Mouse (Mus musculus) kidney, adult 2 months (tissue): ENCODE results near the gene Utp6. TPM values are rescaled to one million over a fixed set of nuclear protein-coding genes. Genes with fewer than 3 reads are reported as not detected.

Source experiments
- DNase-seq: peaks from one replicate; pipeline ENCODE4 v3.0.0; 2021
- H3K27ac ChIP-seq: fragments of 200-500 bp; 2 replicates; pipeline ENCODE4 v1.5.1; 2012; ENCODE audit warnings: low read depth, low read length, control low read depth, inconsistent platforms; ENCODE audit not compliant: insufficient read depth
- H3K27me3 ChIP-seq: fragments of 200-500 bp; replicated peaks from 2 replicates; pipeline ENCODE4 v1.6.1; 2012; ENCODE audit warnings: mild to moderate bottlenecking, moderate library complexity, low read length, inconsistent platforms; ENCODE audit not compliant: control insufficient read depth, insufficient read depth
- H3K36me3 ChIP-seq: fragments of 200-500 bp; 2 replicates; pipeline ENCODE4 v1.6.1; 2012; ENCODE audit warnings: mild to moderate bottlenecking, moderate library complexity, low read length, inconsistent platforms; ENCODE audit not compliant: control insufficient read depth, insufficient read depth
- H3K4me1 ChIP-seq: fragments of 200-500 bp; 2 replicates; pipeline ENCODE4 v1.6.1; 2011; ENCODE audit warnings: low read length; ENCODE audit not compliant: control insufficient read depth, insufficient read depth
- H3K4me3 ChIP-seq: fragments of 200-500 bp; 2 replicates; pipeline ENCODE4 v1.5.1; 2011; ENCODE audit warnings: mild to moderate bottlenecking, low read depth, low read length, control low read depth; ENCODE audit not compliant: insufficient read depth
- CTCF ChIP-seq: fragments of 200-500 bp; conservative IDR thresholded peaks from 2 replicates; pipeline ENCODE4 v1.5.1; 2011; ENCODE audit warnings: low read depth, mild to moderate bottlenecking, control low read depth, low read length, moderate library complexity, mixed read lengths; ENCODE audit not compliant: insufficient read depth, insufficient read length
- POLR2A ChIP-seq: fragments of 200-500 bp; IDR thresholded peaks from one replicate; pipeline ENCODE4 v1.6.1; 2011; ENCODE audit warnings: low read depth, low read length, control low read depth
- WGBS: fragments of 180-500 bp; shearing (Covaris S2); methylation state at CpG from one replicate; pipeline ENCODE4 v1.1.7; 2018; 5-methylcytosine and 5-hydroxymethylcytosine counted together
- polyA plus RNA-seq: library from polyadenylated mRNA; depleted of rRNA; stranded (reverse); fragments of >200 nt; gene quantifications from 2 replicates; pipeline ENCODE4 v1.2.3, GENCODE M21; 2012

Utp6 gene
- polyA plus RNA-seq, 1 experiment, result 10.3 TPM

DNA sequence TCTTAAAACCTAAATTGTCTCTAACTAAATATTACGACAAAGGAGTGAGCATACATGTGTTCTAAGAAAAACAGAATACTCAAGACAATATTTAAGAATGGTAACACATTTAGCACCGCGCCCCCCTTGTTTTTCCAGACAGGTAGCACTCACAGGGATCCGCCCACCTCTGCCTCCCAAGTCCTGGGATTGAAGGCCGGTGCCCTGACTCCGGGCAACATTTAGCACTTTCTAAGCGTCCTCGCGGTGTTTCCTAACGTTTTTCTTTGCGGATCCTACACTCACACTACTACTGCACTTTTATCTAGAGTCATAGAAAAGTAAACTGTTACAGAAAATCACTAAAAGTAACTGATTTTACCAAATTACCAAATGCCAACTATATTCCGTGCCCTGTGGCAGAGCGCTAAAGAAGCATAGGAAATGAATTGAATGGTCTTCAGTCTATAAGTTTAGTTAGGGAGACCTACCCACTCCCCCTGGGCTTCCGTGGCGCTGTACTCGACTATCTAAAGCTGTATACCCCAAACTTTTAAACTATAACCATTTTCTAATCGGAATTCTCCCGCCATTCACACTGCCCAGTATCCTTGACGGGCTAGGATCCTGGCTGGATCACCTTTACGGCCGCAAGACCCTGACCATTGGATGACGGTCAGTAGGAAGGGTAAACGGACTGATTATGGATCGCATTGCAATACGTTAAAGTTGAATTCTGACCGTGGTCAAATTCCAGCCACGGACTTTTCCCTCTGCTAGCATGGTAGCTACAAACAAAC, 655 bp downstream of the Utp6 start:
- Histone ChIP-seq H3K36me3 (no peaks in the 10 kb centered on the region), H3K27ac (no peak overlapping the region), H3K4me3 (peak overlapping the region; percentile 73), H3K27me3 (no peaks in the 10 kb centered on the region), H3K4me1 (no peaks in the 10 kb centered on the region; the same call in 1 of the 2 replicates)
- peak; percentile 3 for DNase-seq
- TF ChIP-seq POLR2A (no peak), CTCF (no peak)
- WGBS, result 7% methylated on average over 27 of the region's 27 CpGs

DNA sequence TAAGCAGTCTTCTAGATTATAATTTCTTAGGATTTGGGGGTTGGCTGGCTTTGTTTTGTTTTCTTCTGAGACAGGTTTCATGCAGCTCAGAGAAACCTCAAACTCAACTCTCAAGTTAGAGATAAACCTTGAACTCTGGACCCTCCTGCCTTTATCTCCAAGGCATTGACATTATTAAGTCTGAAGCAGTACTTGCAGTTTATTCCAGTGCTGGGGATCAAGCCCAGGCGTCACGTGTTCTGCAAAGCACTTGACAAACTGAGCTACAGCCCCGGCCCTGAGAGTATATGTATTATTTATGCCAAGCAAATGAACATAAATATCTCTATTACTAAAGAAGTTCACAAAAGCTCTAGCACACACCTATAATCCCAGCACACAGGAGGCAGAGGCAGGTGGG, 14.9 kb downstream of the Utp6 start:
- DNase-seq, result no peak
- WGBS, result 98% methylated on average over 3 of the region's 3 CpGs
- H3K27me3 ChIP-seq, result no peaks in the 10 kb centered on the region
- no peaks in the 10 kb centered on the region for H3K4me1 ChIP-seq
- peaks cover 12% of the 10 kb centered on the region for H3K36me3 ChIP-seq
- H3K27ac ChIP-seq, result no peak overlapping the region
- TF ChIP-seq POLR2A (no peak), CTCF (no peak)
- no peak overlapping the region for H3K4me3 ChIP-seq

DNA sequence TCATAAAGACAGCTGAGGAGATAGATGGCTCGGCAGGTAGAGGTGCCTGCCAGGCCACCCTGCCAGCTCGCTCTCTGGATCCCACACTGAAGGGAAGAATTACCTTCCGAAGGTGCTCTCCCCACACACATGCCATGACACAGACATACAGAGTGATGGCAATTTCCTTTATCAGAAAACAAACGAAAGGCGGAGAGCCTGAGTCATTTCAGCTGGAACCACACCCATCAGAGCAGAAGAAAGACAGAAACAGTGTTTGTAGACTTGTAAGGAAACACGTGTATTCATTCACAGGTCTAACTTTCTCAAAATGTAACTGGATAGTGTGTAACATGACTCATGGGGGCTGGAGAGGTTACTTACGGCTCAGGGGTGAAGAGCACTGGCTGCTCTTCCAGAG, 18.6 kb downstream of the Utp6 start:
- peaks cover 15% of the 10 kb centered on the region for H3K36me3 ChIP-seq

DNA sequence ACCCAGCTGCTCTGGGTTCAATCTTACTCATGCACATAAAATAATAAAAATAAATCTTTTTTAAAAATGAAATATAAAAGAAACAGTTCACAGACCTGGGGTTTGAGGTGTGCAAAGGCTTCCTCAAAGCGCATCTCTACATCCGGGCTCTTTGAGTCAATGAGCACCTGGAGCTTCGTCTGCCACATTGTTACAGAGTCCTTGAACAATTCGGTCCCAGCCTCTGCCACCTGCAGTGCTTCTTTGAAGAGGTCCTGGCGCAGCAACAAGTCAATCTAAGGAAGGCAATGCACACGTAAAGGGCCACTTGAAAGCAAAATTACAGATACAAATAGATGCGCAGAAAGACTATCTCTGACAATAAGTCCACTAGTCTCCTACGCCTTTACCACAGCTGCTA, 19.1 kb downstream of the Utp6 start:
- H3K4me1 ChIP-seq, result no peaks in the 10 kb centered on the region
- H3K27ac ChIP-seq, result no peak overlapping the region
- no peaks in the 10 kb centered on the region for H3K27me3 ChIP-seq
- no peak for DNase-seq
- TF ChIP-seq POLR2A, result no peak
- H3K4me3 ChIP-seq, result no peak overlapping the region
- H3K36me3 ChIP-seq, result peaks cover 15% of the 10 kb centered on the region
- 96% methylated on average over 8 of the region's 8 CpGs for WGBS

More for the DNA sequence above, 18.6 kb downstream of the Utp6 start:
- no peak overlapping the region for H3K27ac ChIP-seq
- H3K4me1 ChIP-seq, result no peaks in the 10 kb centered on the region
- no peak for DNase-seq
- no peak for TF ChIP-seq POLR2A
- no peak for TF ChIP-seq CTCF
- 84% methylated on average over 7 of the region's 7 CpGs for WGBS
- H3K4me3 ChIP-seq, result no peak overlapping the region
- H3K27me3 ChIP-seq, result no peaks in the 10 kb centered on the region

DNA sequence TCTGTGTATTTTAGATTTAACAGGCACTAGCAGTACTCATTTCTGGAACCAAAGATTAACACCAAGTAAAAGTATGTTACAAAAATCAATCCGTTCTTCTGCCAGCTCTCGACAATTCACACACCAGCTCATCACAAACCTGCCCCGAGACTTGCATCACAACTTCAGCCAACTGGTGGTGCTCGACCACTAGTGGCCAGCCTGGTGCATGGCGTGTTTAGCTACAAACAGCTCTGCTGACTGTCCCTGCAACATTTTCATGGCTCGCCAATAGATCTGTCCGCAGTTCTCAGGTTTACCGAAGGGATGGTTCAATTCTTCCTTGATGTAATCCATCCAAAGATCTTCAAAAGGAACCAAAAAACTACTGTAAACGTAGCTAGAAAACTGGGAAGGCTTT, 26.4 kb downstream of the Utp6 start:
- Histone ChIP-seq H3K4me1 (no peaks in the 10 kb centered on the region), H3K27me3 (no peaks in the 10 kb centered on the region), H3K27ac (no peak overlapping the region), H3K36me3 (peaks cover 7% of the 10 kb centered on the region), H3K4me3 (no peak overlapping the region)
- TF ChIP-seq CTCF (no peak), POLR2A (no peak)
- WGBS, result 81% methylated on average over 9 of the region's 9 CpGs
- DNase-seq, result no peak

DNA sequence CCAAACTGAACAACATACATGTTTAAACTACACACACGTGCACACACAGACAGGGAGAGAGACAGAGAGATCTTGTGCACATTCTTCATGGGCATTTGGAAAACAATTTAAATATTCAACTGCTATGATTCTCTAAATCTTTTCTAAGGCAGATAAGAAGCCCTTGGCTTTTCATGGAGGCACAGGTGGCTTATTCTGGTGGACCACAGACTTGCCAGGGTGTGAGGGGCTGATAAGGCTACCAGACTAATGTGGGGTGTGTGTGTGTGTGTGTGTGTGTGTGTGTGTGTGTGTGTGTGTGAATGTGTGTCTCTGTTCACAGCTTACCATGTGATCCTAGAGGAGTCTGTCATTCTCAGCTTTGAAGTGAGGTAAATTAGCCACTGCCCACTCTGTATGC, 39.4 kb downstream of the Utp6 start:
- Histone ChIP-seq H3K27me3 (no peaks in the 10 kb centered on the region), H3K36me3 (no peaks in the 10 kb centered on the region), H3K4me3 (no peak overlapping the region), H3K4me1 (no peaks in the 10 kb centered on the region), H3K27ac (no peak overlapping the region)
- no peak for DNase-seq
- 89% methylated on average over 1 of the region's 1 CpGs for WGBS
- TF ChIP-seq POLR2A (no peak), CTCF (no peak)

DNA sequence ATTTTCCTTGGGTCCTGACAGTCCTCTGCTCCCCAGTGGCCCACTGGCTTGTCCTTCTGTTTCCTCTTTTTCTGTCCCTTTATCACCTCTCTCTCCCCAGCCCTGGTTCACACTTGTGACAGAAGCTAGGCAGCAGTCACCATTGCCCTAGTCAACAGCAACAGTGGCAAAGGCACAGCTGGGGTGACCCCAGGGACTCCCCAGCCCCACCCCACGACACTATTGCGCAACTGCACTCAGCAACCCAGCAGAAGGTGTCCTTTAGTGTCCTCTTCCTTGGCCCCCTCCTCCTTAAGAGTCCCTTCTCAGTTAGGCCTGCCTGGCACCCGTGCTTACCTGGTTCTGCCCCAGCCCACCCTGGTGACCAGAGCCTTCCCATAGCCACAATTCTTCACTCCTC, 40.0 kb downstream of the Utp6 start:
- 75% methylated on average over 3 of the region's 3 CpGs for WGBS
- Histone ChIP-seq H3K4me1 (no peaks in the 10 kb centered on the region), H3K4me3 (no peak overlapping the region), H3K27me3 (no peaks in the 10 kb centered on the region), H3K36me3 (no peaks in the 10 kb centered on the region), H3K27ac (no peak overlapping the region)
- no peak for DNase-seq
- no peak for TF ChIP-seq POLR2A
- TF ChIP-seq CTCF, result no peak
